Mouse (Mus musculus): ENCODE measurements at regions not wholly inside any gene's neighbourhood (a gene's known extent, or its start where the extent isn't known, plus 50 kb on each side); places are given as distances from the start of the nearest gene placed in this dataset.

GRCm38 (mm10) chr14:28664121-28664520 is 159.6 kb downstream of the Wnt5a start:
- no peak overlapping the region for H3K4me2 ChIP-seq (ENCODE audit: low read depth, low read length)
- no peak for ATAC-seq
- no peak overlapping the region for H3K9ac ChIP-seq (ENCODE audit: low read depth, low read length)

GRCm38 (mm10) chr14:28675476-28675875 is 170.9 kb downstream of the Wnt5a start:
- H3K36me3 ChIP-seq (ENCODE audit: control insufficient read depth, insufficient read depth, low read length) = no peaks in the 10 kb centered on the region
- no peak overlapping the region for H3K9ac ChIP-seq (ENCODE audit: low read depth, low read length)
- no peaks in the 10 kb centered on the region for H3K27me3 ChIP-seq (replicated peaks; ENCODE audit: control insufficient read depth, insufficient read depth, low read length)
- WGBS = 31% methylated on average over 5 of the region's 5 CpGs
- H3K9me3 ChIP-seq (ENCODE audit: control insufficient read depth, low read length) = no peaks in the 10 kb centered on the region
- no peak overlapping the region for H3K4me2 ChIP-seq (ENCODE audit: low read depth, low read length)
- peak; percentile 62 for ATAC-seq
- H3K4me3 ChIP-seq (ENCODE audit: low read length) = no peak overlapping the region
- H3K4me1 ChIP-seq (ENCODE audit: control insufficient read depth, insufficient read depth, low read length) = peaks cover 5% of the 10 kb centered on the region
- no peak overlapping the region for H3K27ac ChIP-seq (ENCODE audit: low read length)

More at GRCm38 (mm10) chr14:28664121-28664520, 159.6 kb downstream of the Wnt5a start:
- H3K9me3 ChIP-seq (ENCODE audit: control insufficient read depth, low read length) = no peaks in the 10 kb centered on the region
- 30% methylated on average over 7 of the region's 7 CpGs for WGBS
- no peak overlapping the region for H3K4me3 ChIP-seq (ENCODE audit: low read length)
- no peaks in the 10 kb centered on the region for H3K27me3 ChIP-seq (replicated peaks; ENCODE audit: control insufficient read depth, insufficient read depth, low read length)
- H3K4me1 ChIP-seq (ENCODE audit: control insufficient read depth, insufficient read depth, low read length) = no peaks in the 10 kb centered on the region
- no peak overlapping the region for H3K27ac ChIP-seq (ENCODE audit: low read length)
- no peaks in the 10 kb centered on the region for H3K36me3 ChIP-seq (ENCODE audit: control insufficient read depth, insufficient read depth, low read length)

GRCm38 (mm10) chr14:28699780-28700179 is 195.2 kb downstream of the Wnt5a start:
- Histone ChIP-seq H3K27ac (ENCODE audit: low read length) (no peak overlapping the region), H3K9ac (ENCODE audit: low read depth, low read length) (no peak overlapping the region), H3K9me3 (ENCODE audit: control insufficient read depth, low read length) (no peaks in the 10 kb centered on the region), H3K4me2 (ENCODE audit: low read depth, low read length) (no peak overlapping the region), H3K4me3 (ENCODE audit: low read length) (no peak overlapping the region), H3K36me3 (ENCODE audit: control insufficient read depth, insufficient read depth, low read length) (no peaks in the 10 kb centered on the region), H3K27me3 (replicated peaks; ENCODE audit: control insufficient read depth, insufficient read depth, low read length) (no peaks in the 10 kb centered on the region), H3K4me1 (ENCODE audit: control insufficient read depth, insufficient read depth, low read length) (no peaks in the 10 kb centered on the region)
- no peak for ATAC-seq
- WGBS = 70% methylated on average over 2 of the region's 2 CpGs

DNA sequence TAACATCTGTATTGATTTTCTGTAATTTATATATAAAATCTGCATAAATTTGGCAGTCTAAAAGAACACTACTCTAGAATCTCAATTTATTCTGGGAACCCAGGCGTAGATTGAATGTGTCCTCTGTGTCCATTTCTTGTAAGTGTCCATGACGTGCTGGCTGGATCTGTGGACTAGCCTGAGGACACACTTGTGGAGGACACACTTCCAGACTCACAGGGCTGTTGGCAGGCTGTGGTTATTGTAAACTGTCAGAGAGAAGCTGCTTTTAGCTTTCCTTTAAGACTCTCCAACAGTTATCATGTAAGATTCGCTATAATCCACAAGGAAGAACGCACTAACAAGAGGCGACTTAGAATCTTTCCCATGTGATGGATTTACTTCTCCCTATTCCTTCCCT is 200.2 kb downstream of the Wnt5a start:
- no peaks in the 10 kb centered on the region for H3K36me3 ChIP-seq (ENCODE audit: control insufficient read depth, insufficient read depth, low read length)
- ATAC-seq = no peak
- no peaks in the 10 kb centered on the region for H3K4me1 ChIP-seq (ENCODE audit: control insufficient read depth, insufficient read depth, low read length)
- no peak overlapping the region for H3K4me3 ChIP-seq (ENCODE audit: low read length)
- no peak overlapping the region for H3K4me2 ChIP-seq (ENCODE audit: low read depth, low read length)
- H3K9me3 ChIP-seq (ENCODE audit: control insufficient read depth, low read length) = no peaks in the 10 kb centered on the region
- H3K27ac ChIP-seq (ENCODE audit: low read length) = no peak overlapping the region
- no peak overlapping the region for H3K9ac ChIP-seq (ENCODE audit: low read depth, low read length)
- no peaks in the 10 kb centered on the region for H3K27me3 ChIP-seq (replicated peaks; ENCODE audit: control insufficient read depth, insufficient read depth, low read length)
- 87% methylated on average over 5 of the region's 5 CpGs for WGBS

GRCm38 (mm10) chr14:28714598-28714997 is 210.0 kb downstream of the Wnt5a start:
- no peak for ATAC-seq
- H3K36me3 ChIP-seq (ENCODE audit: control insufficient read depth, insufficient read depth, low read length) = no peaks in the 10 kb centered on the region
- H3K4me1 ChIP-seq (ENCODE audit: control insufficient read depth, insufficient read depth, low read length) = no peaks in the 10 kb centered on the region
- no peak overlapping the region for H3K4me2 ChIP-seq (ENCODE audit: low read depth, low read length)
- no peaks in the 10 kb centered on the region for H3K27me3 ChIP-seq (replicated peaks; ENCODE audit: control insufficient read depth, insufficient read depth, low read length)
- H3K27ac ChIP-seq (ENCODE audit: low read length) = no peak overlapping the region
- no peak overlapping the region for H3K9ac ChIP-seq (ENCODE audit: low read depth, low read length)
- H3K4me3 ChIP-seq (ENCODE audit: low read length) = no peak overlapping the region
- WGBS = 65% methylated on average over 10 of the region's 10 CpGs
- no peaks in the 10 kb centered on the region for H3K9me3 ChIP-seq (ENCODE audit: control insufficient read depth, low read length)

DNA sequence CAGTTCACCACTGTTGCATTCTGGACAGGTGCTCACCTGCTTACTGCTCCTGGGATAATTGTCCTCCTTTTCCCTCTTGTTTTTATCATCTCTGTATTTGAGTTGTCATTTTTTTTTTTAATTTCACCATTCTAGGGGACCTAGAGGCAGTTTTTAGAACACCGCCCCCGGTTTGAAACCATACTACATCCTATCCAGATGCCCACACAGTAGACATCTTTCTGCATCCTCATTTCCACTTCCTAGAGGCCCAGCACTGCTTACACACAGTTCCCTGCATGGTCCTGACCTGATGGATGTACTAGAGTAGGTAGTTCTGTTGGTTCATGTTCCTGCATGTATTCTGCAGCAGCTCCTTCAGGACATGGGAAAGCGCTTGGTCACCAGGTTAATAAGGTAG is 216.0 kb downstream of the Wnt5a start:
- Histone ChIP-seq H3K9ac (ENCODE audit: low read depth, low read length) (no peak overlapping the region), H3K36me3 (ENCODE audit: control insufficient read depth, insufficient read depth, low read length) (no peaks in the 10 kb centered on the region), H3K4me3 (ENCODE audit: low read length) (no peak overlapping the region), H3K4me1 (ENCODE audit: control insufficient read depth, insufficient read depth, low read length) (no peaks in the 10 kb centered on the region), H3K27me3 (replicated peaks; ENCODE audit: control insufficient read depth, insufficient read depth, low read length) (no peaks in the 10 kb centered on the region), H3K27ac (ENCODE audit: low read length) (no peak overlapping the region), H3K9me3 (ENCODE audit: control insufficient read depth, low read length) (no peaks in the 10 kb centered on the region), H3K4me2 (ENCODE audit: low read depth, low read length) (no peak overlapping the region)
- no peak for ATAC-seq
- WGBS = 93% methylated on average over 3 of the region's 3 CpGs

- Histone ChIP-seq H3K9me3 (ENCODE audit: control insufficient read depth, low read length) (no peaks in the 10 kb centered on the region), H3K4me2 (ENCODE audit: low read depth, low read length) (no peak overlapping the region), H3K27me3 (replicated peaks; ENCODE audit: control insufficient read depth, insufficient read depth, low read length) (no peaks in the 10 kb centered on the region), H3K27ac (ENCODE audit: low read length) (no peak overlapping the region), H3K9ac (ENCODE audit: low read depth, low read length) (no peak overlapping the region), H3K4me3 (ENCODE audit: low read length) (no peak overlapping the region), H3K36me3 (ENCODE audit: control insufficient read depth, insufficient read depth, low read length) (no peaks in the 10 kb centered on the region), H3K4me1 (ENCODE audit: control insufficient read depth, insufficient read depth, low read length) (no peaks in the 10 kb centered on the region)
- ATAC-seq = no peak
- WGBS = 58% methylated on average over 4 of the region's 4 CpGs
Measured at GRCm38 (mm10) chr14:28725666-28726065, 221.1 kb downstream of the Wnt5a start.

- 71% methylated on average over 5 of the region's 5 CpGs for WGBS
Measured at GRCm38 (mm10) chr14:28733496-28733895, 228.9 kb downstream of the Wnt5a start.

DNA sequence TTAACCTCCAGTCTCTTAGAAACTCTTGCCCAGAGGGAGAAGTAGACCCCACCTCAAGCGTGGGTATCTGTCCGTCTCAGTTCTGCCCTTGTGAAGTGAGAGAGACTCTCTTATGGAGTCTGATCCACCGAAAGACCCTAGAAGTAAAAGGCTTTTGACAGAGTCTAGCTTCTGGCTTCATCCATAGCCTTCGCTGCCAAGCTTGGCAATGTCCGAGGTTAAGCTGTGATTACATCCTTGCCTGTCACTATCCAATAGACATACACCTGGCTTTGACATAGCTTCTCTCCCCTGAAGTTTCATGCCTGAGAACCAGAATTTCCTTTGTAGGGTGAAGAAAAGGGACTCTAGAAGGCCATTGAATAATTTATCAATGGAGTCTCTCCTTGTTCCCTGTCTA is 230.9 kb downstream of the Wnt5a start:
- Histone ChIP-seq H3K9ac (ENCODE audit: low read depth, low read length) (no peak overlapping the region), H3K4me3 (ENCODE audit: low read length) (no peak overlapping the region), H3K27me3 (replicated peaks; ENCODE audit: control insufficient read depth, insufficient read depth, low read length) (no peaks in the 10 kb centered on the region), H3K9me3 (ENCODE audit: control insufficient read depth, low read length) (no peaks in the 10 kb centered on the region), H3K36me3 (ENCODE audit: control insufficient read depth, insufficient read depth, low read length) (no peaks in the 10 kb centered on the region), H3K4me2 (ENCODE audit: low read depth, low read length) (no peak overlapping the region), H3K27ac (ENCODE audit: low read length) (no peak overlapping the region), H3K4me1 (ENCODE audit: control insufficient read depth, insufficient read depth, low read length) (no peaks in the 10 kb centered on the region)
- WGBS = 92% methylated on average over 5 of the region's 5 CpGs
- no peak for ATAC-seq

More at GRCm38 (mm10) chr14:28733496-28733895, 228.9 kb downstream of the Wnt5a start:
- Histone ChIP-seq H3K4me1 (ENCODE audit: control insufficient read depth, insufficient read depth, low read length) (no peaks in the 10 kb centered on the region), H3K4me2 (ENCODE audit: low read depth, low read length) (no peak overlapping the region), H3K36me3 (ENCODE audit: control insufficient read depth, insufficient read depth, low read length) (no peaks in the 10 kb centered on the region), H3K27ac (ENCODE audit: low read length) (no peak overlapping the region), H3K27me3 (replicated peaks; ENCODE audit: control insufficient read depth, insufficient read depth, low read length) (no peaks in the 10 kb centered on the region), H3K9me3 (ENCODE audit: control insufficient read depth, low read length) (no peaks in the 10 kb centered on the region), H3K9ac (ENCODE audit: low read depth, low read length) (no peak overlapping the region), H3K4me3 (ENCODE audit: low read length) (no peak overlapping the region)
- ATAC-seq = no peak

DNA sequence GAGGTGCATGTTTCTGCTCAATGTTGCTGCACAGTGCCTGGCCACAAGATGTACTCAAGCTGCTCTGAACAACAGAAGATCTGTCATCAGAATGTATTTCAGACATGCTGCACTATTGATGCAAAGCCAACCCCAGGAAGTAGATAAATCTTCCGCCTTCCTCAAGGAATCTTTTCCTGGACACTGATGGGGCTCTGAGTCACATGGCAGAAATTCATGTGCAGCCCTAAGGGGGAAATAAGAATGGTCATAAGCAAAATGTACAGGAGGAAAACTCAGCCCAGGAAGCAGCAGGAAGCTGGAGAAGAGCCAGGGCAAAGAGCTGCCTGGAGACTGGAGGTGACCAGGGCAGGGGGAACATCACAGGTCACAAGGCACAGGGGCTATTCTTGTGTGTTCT is 235.5 kb downstream of the Wnt5a start:
- H3K4me2 ChIP-seq (ENCODE audit: low read depth, low read length) = no peak overlapping the region
- H3K36me3 ChIP-seq (ENCODE audit: control insufficient read depth, insufficient read depth, low read length) = no peaks in the 10 kb centered on the region
- H3K4me3 ChIP-seq (ENCODE audit: low read length) = no peak overlapping the region
- no peaks in the 10 kb centered on the region for H3K9me3 ChIP-seq (ENCODE audit: control insufficient read depth, low read length)
- H3K4me1 ChIP-seq (ENCODE audit: control insufficient read depth, insufficient read depth, low read length) = no peaks in the 10 kb centered on the region
- no peaks in the 10 kb centered on the region for H3K27me3 ChIP-seq (replicated peaks; ENCODE audit: control insufficient read depth, insufficient read depth, low read length)
- ATAC-seq = no peak
- H3K27ac ChIP-seq (ENCODE audit: low read length) = no peak overlapping the region
- H3K9ac ChIP-seq (ENCODE audit: low read depth, low read length) = no peak overlapping the region
- WGBS = 63% methylated on average over 1 of the region's 1 CpGs

Measured in intestine, embryonic 16.5 days (tissue).